Mouse (Mus musculus) testis, postnatal 14 days (tissue): ENCODE data around the gene Dcst2.

Source experiments
- DNase-seq: peaks from one replicate; pipeline ENCODE4 v3.0.0; 2021; ENCODE audit warnings: low spot score

Dcst2 gene

DNA sequence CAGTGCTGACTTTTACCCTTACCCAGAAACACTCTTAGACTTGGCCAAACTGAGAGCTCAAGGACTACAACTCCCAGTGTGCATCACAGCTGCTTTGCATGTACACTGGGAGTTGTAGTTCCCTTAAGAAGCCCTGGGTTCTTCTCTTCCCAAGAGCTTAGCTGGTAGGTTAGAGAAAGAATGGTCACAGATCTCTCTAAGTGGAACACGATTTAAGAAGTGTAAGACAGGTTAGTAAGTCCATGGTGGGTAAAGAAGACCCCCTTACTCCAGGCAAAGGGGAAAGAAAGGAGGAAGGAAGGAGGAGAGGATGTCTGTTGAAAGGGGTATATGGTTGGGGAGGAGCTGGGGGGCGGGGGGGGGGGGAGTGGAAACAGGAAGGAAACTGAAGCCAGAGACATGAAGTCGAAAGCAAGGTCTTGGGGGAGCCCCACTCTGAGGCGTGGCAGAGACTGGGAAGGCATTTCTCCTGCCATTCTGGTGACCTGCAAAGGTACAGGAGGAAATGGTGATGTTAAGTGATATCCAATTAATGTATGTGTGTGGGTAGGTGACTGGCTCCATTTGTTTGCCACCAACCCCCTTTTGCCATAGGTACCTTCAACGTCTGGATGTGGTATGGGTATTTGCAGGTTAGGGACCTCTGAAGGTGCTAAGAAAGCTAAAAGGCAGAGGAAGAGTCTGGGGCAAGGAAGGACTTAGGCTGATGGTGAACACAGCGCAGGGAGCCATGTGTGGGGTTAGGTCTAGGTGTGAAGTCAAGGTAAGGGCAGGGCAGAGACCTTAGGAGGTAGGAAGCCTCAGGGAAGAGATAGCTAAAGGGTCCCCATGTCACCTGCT lies 27.3 kb downstream of the Dcst2 start:
- DNase-seq = no peak

DNA sequence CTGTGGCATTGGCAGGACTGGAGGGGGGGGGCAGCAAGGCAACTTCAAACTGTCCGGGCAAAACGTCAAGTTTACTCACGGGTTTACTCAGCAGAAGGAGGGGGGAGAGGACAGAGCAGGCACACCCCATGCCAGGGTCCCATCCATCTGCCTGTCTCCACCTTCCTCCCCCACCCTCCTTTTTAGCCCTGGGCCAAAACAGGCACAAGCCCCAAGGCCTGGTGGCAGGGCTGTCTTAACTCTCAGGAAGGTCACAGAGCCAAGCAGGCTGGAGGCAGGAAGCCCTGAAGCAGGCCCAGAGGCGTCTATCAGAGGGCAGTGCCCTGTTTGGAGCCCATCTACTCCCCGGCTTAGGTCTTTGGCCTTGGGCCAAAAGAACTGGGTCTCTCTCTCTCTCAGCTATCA lies 28.3 kb downstream of the Dcst2 start:
- DNase-seq = no peak

DNA sequence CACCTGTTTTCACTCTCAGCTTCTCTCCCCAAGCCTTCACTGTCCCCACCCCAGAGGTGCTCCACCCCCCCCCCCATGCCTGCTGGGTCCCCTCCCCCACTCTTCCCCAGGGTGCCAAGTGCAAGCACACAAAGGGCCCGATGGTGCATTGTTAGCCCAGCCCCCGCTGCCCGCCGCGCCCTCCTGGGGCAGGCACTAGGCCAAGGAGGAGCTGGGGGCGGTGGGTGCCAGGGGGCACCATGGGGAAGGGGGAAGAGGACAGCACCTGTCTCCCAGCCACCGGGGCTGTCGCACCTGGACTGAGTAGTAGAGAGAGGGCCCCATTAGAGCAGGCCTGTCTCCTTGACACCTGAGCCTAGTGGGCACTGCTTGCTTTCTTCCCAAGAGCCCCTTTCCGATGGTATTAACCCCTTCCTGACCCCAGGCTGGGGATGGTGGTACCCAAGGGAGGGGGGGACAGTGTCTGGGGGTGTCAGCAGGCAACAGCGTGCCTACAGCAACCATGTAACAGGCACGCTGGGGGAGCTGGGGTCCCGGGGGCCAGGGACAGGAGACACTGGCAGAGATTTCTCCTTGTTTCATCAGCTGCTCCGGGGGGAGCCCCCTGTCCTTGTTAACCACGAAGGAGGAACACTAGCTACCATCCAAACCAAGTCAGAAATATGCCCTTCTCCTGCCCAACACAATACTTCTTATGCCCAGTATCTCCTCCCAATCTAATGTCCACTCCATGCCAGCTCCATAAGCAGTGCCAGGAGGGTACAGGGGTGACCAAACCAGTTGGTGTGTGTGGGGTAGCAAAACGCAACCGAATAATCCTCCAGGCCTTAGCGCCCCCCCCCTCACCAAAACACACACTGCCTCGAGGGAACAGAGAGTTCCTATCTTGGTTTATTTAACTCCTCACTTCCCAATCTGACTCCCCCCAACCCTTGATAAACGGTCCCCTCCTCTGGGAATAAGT lies 29.2 kb downstream of the Dcst2 start:
- no peak for DNase-seq

DNA sequence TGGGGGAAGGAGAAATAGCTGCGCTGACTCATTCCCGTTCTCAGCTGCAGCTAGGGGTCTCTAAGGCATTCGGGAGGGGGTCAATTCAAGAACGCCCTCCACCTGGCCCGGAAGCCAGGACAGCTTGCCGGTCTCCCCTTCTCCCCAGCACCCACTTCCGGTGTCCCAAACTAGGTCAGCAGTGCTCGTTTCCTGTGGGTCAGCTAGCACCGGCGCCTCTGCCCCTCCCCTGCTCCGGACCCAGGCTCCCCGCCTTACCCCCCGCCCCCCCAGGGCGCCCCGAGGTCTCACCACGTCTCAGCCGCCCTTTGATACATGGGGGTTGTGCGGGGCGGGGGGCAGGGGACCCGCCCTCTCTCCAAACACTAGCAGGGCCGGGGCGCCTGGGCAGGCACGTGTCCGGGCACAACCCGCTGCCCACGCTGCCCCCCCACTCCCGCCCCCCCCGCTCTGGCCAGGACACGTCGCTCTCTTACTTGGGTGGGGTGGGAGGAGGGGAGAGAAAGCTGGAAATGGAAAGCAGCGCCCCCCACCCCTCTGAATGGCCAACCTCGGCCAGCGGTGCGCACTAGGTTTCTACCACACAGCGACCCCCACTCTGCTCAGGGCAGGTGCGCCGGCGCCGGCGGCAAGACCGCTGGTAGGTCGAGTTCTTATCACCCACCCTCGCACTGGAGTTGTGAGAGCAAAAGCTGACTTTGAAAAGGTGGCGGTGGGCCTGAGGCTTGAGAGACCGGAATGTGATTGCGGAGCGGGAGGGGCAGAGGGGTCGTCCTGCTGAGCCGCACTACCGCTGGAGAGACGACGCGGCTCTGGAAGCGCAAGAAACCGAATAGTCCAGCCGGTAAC lies 30.1 kb downstream of the Dcst2 start:
- peak; percentile 60 for DNase-seq

DNA sequence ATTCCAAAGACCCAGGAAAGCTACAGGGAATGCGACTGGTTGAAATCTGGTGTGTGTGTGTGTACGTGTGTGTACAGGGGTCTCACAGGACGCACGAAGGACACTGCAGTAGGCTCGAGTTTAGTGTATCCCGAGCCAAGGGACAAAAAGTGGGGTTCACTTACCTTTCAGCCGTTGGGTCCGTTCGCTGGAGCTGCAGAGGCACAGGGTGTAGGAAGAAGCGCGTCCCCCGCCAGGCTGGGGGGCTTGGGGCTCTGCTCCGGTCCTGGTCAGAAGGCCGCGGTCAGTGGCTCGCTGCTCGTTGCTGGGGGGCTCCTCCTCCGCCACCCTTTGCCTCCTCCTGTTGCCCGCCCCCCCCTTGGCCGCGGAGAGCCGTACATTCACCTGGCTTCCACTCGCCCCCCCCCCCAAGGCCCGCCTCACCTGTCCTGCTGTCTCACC lies 31.1 kb downstream of the Dcst2 start:
- no peak for DNase-seq

DNA sequence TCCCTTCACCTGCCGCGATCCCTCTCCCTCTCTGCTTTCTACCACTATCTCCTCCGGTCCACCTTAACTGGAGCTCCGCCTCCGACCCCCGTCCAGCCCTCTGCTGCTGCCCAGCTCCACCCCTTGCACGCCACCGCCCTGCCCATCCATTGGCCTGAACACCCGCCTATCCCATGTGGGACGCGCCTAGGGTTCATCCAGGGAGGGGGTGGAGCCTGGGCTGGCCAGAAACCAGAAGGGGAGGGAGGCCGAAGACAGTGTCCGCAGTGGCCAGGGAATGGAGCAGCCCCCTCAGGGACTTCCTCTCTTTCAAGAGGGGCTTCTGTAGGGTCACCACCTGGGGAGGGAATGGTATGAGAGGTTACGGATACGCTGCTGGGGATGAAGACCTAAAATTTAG lies 31.8 kb downstream of the Dcst2 start:
- DNase-seq = peak; percentile 98

DNA sequence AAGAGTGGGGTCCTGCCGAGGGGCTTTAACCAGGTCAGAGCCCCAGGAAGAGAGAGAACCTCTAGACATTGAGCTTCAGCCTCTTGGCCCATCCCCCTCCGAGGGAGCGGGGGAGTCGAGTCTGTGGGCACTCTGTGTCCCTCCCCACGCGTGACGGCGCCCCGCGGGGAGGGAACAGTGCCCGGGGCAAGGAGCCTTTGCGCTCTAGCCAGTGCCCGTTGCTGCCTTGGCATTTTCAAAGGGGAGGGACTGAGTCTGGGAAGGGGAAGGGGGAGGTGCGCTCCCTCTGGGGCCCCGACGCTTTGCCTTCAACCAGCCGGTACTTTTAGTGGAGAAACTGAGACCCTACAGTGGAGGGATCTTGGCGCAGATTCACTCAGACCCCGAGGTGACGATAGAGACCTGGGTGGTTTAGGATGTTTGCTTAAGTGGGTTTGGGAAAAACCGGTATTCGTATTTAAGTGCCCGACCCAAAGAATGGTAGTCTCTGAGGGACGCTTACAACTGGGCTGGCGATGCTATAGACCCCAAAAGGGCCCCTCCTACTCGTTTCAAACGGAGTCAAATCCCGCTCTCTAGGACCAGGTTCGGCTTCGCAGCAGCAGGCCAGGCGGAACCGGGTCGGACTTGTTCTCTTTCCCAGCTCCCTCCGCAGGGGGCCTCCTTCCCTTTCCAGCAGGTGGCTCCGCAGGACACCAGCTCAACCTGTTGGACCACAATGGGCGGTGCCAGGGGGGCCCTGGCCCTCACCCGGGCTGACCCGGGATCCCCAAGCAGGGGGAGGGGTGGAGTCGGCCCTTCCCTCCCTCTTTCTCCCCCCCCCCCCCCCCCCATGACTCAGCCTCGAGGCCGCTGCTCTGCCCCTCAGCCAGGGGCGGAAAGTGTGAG lies 32.5 kb downstream of the Dcst2 start, which contains the start of gene Zbtb7b:
Gene Zbtb7b (minus strand): TSS at position 771 of the 888 bp plus-strand sequence.
- DNase-seq = peak; percentile 86

DNA sequence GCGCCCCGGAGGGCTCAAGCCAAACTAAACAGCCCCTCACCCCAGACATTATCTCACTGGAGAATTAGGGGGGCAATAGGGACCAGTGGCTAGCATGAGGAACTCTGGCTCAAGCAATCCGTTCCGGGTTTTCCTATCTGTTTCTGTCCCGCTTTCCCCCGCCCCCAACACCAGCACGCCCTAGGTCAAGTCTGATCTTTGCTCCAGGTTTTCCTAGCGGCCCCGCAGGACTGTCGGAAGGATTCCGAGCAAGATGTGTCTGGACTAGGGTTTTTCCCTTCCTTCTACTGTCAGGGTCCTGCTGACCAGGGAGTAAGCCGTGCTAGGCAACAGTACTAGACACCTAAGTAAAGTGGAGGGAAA lies 33.1 kb downstream of the Dcst2 start:
- peak; percentile 87 for DNase-seq

DNA sequence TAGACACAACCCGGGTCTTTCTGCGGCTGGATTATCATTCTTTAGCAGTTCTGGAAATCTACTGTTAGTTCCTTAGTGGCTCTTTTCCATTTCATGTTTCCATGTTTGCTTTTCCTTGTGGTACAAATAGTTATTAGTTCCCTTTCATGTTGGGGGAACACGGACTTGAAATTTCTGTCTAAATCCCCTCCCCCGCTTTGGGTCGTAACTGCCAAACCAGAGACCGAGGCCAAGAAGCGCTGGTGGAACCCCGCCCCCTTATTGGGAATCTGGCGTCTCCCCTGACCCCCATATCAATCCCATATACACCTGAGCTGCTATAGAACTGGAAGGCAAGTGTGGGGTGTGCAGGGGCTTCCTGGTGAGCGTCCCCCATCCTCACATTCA lies 33.6 kb downstream of the Dcst2 start:
- DNase-seq = no peak

DNA sequence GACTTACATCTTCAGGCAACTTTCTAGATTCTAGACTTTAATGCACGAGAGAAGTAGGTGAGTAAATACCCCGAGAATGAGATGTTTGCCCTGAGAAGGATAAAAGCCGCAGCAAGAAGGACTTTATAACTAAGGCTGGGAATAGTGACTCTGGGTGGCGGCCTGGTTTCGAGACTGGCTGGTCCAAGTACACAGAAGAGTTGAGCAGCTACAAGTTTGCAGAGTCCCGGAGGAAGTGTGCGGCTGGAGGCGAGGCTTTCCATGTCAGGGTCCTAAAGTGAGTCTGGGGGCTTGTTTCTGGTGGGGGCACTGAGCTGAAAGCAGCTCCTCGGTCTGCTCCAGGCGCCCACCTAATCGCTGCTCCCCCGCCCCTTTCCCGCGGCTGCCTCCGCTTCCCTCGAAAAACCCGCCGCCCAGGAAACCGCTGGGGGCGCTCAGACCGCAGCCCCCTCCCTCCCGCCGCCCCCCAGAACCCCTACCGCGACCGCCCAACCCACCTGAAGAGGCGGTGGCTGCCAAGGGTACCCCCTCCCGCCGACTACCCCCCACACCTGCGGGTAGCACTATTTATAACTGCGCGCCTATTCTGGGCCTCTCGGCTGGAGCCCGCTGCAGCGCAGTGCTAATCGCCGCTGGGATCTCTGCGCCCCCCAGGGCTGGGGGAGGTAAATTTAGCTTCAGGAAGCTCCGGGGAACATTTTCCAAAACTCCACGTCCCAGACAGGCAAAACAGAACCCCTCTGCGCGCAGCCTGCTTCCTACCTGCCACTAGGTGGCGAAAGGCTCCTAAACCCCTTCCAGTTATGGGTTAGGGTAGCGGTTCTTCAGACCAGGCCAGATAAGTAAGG lies 34.3 kb downstream of the Dcst2 start:
- DNase-seq = peak; percentile 78

DNA sequence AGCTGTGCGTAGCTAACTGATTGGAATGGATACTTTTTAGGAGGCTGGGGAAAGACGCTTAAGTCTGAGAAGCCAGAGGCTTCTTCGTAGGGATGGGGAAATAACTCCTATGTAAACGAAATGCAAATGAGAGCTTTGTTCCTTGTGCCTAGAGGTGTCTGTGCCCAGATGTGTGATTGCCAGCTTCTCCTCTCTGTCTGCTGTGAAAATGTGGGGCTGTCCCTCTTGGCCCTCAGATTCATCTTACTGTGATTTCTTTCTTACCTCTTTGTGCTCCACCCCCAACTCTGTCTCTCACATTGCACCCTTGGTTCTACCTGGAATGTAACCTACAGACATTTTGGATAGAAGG lies 34.9 kb downstream of the Dcst2 start:
- DNase-seq = no peak

DNA sequence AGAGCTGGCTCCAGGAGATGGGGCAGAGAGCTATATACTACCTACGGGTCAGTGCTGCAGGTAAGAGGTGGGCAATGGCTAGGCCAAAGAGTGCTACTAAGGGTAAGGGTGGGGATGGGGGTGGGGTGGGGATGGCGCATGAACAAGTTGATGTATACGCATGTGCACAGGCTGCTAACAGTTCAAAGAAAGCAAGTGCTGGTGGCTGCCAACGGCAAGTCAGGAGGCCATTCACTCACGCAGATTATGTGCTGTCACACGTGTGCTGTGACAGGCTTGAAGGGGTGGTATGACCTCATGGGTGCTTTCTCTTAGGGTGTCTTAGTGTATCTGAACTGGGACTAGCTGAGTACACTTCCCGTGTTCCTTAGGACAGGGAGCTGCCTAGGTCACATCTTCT lies 39.6 kb downstream of the Dcst2 start:
- DNase-seq = no peak

DNA sequence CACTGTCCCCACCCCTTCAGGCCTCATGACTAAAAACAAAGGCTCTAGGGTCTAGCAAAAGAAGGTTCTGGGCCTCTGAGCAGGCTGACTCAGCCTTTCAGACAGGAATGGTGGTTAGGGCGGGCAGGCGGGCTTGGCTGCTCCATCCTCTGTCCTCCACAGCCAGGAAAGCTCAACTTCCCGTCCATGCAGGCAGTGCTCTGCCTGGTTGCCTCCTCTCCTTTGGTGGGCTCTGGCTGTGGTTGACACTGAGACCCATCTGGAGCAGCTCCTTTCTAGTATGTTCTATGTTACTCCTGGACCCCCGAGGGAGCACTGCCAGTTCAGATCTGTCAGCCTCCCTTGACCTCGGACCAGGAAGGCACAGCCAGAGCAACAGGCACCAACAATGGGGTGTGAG lies 40.9 kb downstream of the Dcst2 start, which contains the start of gene Lenep:
Gene Lenep (minus strand): TSS at position 101 of the 400 bp plus-strand sequence.
- DNase-seq = no peak

DNA sequence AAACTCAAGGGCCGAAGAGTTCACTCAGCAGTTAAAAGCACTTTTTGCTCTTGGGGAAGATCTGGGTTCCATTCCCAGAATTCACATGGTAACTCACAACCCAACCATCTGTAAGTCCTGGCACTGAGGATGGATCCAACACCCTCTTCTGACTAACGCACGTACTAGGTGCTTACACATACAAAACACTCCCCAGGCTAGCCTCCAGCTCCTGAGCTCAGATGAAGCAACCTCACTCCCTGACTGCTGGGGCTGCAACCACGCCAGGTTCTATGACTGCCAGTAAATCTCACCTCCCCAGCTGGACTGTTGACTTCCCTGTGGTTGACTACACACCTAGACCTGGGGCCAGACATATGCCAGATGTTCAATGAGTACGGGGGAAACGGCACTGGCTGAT lies 45.1 kb downstream of the Dcst2 start:
- no peak for DNase-seq

DNA sequence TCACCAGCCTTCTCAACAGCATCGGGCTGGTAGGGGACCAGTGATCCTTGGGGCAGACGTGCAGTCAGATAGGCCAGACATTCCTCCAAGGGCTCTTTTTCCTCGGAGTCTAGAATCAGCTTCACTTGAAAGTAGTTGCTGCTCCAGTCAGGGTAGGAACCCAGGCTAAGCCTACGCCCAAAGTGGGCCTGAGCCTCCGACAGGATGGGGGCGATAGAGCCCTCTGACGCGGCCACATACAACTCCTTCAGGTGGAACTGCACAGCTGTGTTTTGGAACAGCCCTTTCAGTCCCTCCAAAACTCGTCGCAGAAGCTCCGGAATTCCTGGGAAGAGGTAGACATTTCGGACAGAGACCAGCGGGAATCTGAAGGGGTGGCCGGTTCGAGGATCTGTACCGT lies 46.7 kb downstream of the Dcst2 start:
- DNase-seq = no peak

DNA sequence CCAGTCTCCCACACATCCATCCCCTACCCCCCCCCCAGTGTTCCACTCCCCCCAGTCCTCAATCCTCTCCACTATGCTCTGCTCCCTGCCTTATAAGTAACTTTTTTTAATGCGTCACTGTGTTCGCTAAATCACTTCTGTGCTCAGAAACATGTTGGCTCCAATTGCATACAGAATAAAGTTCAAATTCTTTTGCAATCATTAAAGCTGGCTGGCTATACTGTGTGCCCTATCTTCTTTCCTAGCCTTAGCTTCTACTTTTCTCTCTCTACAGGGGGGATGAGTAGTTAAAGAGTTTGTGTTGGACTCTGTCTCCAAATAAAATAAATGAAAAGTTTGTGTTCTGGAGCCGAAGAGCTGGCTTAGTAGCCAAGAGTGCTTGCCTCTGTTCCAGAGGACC lies 47.9 kb downstream of the Dcst2 start:
- no peak for DNase-seq

DNA sequence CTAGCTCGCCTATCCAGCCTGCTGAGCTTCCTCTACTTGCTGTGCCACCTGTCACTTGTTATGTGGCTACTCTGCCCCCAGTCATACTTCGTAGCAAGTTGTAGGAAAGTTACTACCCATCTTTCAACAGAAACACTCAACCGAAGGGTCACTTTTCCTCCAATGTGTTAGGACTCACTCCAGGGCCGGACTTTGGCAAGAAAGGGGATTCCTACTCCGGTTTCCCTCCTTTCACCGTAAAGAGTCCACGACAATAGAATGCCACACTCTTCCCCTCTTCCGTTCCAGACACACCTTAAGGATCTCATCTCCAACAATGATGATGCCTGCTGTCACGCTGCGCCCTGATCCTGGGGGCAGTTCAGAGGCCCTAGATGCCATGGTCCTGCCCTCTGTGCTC lies 49.1 kb downstream of the Dcst2 start:
- no peak for DNase-seq

DNA sequence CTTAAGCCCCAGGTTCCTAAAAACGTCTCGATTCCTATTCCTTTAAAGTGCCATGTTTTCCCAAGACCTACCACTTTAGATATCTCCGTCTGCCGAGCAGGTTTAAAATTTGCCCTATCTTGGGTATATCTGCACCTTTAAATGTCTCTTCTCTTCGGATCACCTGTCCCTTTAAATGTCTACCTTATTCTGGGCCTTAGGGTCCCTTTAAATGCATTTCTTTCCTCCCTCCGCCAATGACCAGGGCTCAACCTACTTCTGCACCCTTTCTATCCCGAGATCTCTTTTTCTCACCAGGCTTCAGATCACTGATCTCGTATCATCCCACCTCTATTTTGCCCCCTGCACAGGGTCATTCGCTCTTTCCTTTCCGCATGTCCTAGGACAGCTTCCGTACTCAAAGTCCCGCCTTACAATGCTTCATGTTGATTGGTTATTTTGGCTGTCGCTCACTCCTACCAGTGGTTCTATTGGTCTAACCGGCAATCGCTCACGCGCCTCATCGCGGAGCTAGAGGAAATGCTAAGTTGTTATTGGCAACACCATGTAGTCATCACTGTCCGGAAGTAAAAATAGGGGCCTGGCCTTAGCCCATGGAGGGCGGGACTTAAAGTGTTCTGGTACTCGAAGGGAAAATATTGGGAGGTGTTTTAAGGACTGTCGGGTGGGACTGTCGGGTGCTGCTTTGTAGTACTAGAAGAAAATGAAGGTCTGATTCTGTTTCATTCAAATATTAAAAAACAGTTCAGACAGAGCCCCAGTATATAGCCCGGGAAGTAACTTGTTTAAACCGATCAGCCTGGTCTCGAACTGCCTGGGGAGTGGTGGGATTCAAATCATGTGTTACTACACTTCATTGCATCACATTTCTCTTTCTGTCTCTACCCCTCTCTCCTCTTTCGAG lies 50.0 kb downstream of the Dcst2 start, which contains the start of gene Flad1:
Gene Flad1 (minus strand): TSS at position 381 of the 904 bp plus-strand sequence.
- peak; percentile 98 for DNase-seq

DNA sequence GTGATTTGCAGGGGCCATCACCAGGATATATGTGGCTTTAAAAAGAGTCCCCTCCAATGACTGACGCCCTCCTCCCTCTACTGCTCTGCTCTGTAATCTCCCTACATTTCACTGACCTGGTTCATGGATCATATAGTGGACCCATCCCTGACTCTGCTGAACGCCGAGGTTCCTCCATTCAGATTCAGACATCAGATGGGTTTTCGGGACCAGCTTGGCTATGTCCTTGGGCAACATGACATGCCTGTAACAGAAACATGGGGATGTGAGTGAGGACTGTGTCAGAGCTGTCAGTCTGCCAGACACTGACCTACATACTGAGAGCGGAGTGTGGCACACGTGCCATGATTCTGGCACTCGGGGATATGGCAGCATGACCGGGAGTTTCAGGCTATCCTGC lies 54.4 kb downstream of the Dcst2 start:
- no peak for DNase-seq
